Mouse (Mus musculus) cerebellum, adult 18-20 months (tissue): ENCODE data around the gene Tm2d1.
A peak's percentile ranks its signal among the peaks of the same experiment; 100 is the strongest.
"Not testable (repeated sequence)": the region's sequence is repeated elsewhere in the genome, so short reads cannot be mapped to it uniquely, and the experiment has no call there.

Experiments
- DNase-seq, 2 experiments: peaks; one replicate each; pipeline ENCODE4 v3.0.0; 2021

The Tm2d1 gene

DNA sequence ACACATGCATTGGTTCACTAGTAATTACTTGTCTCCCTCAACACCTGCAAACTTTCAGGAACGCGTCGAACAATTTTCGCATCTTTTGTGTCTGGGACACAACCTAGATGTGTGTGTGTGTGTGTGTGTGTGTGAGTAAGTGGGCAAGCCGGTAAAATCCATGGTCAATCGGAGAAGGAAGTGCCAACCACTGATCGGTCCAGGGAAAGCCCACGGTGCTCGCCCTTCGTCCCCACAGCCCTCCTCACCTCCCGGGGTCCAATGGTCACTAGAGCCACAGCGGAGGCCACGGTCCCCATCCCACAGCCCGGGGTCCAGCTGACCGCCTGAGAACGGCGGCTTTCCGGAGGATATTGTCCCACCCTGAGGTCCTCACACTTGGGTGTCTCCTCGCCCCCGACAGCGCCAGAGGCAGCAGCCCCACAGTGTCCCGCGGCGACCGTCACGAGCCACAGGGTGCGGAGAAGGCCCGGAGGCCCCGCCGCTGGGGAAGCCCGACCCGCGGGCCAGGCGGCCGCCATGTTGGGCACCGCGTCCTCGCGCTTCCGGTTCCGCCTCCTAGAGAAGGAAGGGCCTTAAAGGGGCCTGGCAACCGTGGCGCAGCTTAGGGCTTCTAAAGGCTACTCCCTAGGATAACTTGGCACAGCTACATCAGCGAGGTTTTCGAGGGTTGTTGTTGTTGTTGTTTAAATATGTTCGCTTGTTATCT, at the start of gene Tm2d1:
Gene Tm2d1 (minus strand): TSS at position 591 of the 709 bp plus-strand sequence.
- peak; percentile 87 for DNase-seq

DNA sequence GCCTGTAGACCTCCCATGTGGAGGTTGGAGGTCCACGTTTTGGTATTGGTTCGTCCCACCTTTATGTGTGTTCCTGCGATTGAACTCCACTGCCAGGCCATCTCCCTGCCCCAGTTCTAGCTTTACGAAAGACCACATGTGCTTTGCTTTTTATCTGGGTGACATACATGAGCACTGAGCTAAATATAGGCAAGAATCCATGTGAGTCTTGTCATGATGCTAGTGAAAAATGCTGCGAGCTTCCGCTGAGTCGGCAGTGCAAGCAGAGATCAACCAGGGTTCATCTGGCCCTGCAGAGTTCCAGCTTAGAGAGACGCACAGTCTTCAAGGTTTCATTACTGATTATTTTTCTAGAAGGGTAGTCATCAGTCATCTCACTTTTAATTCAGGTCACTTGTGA, 45.3 kb upstream of the Tm2d1 start:
- DNase-seq = no peak

DNA sequence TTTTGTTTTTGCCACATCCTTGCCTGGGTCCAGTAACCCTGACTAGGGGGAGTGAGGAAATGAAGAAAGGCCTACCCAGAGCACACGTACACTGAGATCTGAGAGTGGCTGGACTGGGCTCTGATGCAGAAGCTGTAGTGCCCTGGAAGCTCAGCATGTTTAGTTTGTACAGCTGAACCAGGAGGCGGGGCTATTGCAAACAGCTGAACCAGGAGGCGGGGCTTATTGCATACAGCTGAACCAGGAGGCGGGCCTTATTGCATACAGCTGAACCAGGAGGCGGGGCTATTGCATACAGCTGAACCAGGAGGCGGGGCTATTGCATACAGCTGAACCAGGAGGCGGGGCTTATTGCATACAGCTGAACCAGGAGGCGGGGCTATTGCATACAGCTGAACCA, 32.0 kb upstream of the Tm2d1 start:
- not testable (repeated sequence) for DNase-seq

DNA sequence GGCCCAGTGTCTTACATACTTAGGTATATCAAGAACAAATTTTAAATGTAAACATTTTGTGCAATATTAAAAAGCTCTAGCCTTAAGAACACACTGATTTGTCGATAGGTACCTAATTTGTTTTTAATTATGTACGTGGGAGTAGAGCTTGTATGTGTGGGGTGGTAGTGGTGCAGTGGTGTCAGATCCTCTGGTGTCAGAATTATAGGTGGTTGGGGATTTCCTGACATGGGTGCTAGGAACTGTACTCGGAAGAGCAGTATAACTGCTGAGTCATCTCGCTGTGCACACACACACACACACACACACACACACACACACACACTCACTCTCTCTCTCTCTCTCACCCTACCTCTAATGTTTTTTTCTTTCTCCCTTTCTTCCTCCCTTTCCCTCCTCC, 25.3 kb upstream of the Tm2d1 start:
- no peak for DNase-seq

DNA sequence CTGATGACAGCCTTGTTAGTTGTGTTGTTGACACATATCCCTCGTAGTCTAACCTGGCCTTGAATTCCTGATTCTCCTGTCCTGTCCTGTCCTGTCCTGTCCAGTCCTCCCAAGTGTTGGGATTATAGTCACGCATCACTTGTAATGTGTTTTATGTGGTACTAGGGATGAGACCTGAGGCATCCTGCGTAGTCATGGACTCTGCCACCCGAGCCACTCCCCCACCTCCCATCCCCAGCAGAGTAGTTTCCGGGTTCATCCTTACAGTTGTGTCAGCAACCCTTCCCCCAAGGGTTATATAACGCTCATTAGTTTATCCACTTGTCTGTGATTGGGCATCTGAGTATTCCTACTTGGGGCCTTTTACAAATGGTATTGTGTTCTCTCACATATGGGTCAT, 21.3 kb upstream of the Tm2d1 start:
- no peak for DNase-seq

DNA sequence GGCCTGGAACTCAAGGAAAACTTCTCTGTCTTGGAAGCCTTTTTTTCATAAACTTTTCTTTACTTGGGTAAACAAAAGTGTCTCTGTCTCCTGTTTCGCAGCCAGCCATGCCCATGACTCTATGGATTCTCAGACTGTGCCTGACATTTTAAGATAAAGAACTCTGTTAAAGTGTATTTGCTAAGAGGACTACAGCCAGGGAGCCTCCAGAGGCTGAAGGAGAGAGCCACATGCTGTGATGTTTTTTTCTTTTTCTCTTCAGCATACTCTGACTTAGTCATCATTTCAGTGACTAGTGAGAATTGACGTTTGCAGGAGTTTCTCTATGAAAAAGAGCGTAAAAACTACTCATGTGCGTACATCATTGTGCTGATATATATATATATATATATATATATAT, 20.4 kb upstream of the Tm2d1 start:
- no peak for DNase-seq

DNA sequence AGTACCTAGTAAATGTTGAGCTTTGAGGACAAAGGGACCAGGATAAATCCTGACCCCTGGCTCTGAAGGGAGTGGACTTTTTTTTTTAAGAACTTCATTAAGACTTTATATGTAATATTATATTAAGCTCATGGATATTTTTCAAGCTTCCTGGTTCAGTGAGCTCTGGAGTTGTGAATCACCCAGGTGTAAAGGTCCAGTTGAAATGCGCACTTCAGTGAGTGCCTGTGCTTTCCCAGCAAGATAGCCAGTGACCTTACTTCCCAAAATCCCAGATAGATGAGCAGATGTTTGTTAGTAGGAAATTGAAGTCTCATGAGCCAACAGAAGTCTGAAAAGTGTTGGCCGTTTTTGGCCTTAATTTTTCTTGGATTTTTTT, 18.5 kb upstream of the Tm2d1 start:
- DNase-seq = no peak

DNA sequence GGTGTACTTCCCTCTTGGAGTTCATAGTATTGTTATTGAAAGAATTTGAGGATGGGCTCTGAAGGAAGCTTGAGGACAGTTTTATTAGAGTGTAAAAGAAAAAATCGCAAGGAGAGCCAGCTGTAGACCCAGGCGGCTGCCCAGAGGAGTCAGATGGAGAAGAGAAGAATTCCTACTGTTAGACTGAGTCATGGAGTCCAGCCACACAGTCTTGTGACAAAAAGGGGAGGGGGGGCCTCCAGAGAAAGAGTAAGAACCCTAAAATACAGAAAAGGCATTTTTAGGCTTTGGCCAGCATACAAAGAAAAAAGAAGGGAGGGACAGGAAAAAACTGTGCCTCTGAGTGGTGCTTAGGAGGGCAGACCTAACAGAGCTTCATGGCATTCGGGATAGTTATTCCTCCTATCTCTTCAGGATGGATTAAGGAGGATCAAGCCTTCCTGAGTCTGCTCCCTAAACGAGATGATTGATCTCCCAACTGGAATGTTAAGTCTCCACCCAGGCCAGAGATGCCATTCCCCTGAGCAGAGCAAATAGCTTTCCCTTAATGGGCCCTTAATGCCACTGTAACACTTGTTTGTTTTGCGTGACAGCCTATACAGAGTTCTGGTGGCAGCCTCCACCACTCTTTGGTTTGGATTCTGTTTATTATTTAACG, 17.9 kb upstream of the Tm2d1 start:
- DNase-seq = no peak

DNA sequence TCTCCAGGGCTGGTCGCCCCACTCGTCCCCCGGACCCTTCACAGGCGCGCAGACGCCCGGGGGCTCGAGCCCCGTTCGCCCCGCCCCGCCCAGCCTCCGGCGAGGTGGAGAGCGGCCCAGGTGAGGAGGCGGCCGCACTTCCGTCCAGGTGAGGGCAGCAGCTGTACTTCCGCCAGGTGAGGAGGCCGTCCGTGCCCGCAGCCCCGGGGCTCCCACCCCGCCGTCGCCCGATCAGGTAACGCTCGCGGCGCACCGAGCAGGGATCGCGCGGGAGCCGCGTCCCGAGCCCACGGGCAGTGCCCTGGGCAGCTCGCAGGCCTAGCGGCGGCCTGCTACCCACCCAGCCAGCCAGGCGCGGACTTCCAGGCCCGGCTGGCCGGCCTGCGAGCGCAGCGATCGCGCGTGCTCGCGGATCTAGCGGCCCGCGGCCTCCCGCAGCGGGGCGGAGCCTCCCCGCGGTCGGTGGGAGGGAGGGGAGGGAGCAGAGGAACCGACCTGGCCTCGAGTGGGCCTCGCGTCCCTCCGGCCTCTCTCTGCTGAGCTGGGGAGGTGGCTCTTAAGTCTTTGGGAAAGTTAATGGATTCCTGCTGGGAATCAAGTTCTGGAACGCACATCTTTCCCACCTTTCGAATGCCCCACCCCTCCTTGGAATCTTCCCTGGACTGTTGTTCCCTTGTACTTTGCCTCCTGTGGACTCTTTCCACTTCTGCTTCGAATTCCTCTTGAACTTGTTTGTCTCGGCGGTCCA, 12.8 kb upstream of the Tm2d1 start, which contains the start of gene Patj:
Gene Patj (plus strand): TSS at position 96 of the 748 bp plus-strand sequence.
- peak; percentile 66 to 80 for DNase-seq

DNA sequence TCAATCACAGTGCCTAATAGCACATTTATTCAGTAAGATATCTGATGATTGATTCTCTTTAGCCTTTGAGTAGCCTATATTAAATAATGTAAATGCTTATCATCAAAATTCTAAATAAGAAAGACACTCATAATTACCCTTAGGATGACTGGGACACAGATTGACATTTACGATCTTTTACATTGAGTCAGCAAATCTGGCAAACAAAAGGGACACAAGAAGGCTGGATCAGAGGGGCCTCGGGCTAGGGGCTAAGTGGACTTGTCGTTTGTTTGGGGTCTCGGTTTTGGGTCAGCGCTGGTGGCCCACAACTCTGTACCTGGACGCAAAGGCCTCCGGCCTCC, 12.2 kb upstream of the Tm2d1 start:
- DNase-seq = no peak

DNA sequence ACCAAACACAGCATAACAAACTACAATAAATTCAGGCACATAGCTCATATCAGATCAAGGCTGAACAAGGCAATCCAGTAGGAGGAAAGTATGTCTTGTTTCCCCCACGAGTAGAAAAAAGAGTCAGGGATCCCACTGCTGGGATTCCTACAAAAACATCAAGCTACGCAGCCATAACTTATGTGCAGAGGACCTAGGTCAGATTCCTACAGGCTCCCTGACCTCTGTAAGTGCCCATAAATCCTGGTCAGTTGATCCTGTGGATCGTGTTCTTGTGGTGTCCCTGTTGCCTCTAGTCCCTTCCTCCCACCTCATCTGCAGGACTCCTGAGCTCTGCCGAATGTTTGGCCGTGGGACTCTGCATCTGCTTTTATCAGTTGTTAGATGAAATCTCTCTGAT, 1.9 kb upstream of the Tm2d1 start:
- no peak for DNase-seq

DNA sequence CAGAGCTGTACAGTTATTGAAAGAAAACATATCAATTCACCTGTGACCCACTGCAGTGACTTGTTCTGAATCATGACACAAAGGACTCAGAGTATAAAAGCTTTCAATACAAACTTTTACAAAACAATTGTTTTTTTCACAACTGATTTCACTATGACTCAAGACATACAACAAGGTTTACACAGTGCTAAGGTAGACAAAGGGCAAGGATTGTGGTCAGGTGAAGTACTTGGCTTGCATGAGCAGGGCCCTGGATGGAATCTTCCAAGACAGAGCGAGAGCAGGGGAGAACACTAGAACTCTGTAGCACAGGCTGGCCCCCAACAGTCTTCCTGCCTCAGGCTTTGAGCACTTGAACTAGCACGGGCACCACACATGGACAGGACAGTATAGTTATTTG, 6.2 kb downstream of the Tm2d1 start:
- no peak for DNase-seq

DNA sequence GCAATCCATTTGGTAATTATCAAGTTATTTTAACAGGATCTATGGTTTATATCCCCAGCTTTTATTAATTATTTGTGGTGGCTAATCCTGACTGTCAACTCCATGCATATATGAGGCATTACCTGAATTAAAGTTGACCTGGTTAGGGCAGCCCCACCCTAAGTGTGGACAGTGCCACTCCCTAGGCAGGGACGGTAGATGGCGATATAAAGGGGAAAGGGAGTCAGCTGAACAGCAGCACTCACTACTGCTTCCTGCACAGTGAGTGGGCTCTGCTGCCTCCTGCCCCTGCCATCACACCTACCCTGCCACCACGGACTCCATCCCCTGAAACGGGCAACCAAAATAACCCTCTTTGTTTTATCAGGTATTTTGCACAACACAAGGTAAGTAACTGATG, 7.7 kb downstream of the Tm2d1 start:
- no peak for DNase-seq

DNA sequence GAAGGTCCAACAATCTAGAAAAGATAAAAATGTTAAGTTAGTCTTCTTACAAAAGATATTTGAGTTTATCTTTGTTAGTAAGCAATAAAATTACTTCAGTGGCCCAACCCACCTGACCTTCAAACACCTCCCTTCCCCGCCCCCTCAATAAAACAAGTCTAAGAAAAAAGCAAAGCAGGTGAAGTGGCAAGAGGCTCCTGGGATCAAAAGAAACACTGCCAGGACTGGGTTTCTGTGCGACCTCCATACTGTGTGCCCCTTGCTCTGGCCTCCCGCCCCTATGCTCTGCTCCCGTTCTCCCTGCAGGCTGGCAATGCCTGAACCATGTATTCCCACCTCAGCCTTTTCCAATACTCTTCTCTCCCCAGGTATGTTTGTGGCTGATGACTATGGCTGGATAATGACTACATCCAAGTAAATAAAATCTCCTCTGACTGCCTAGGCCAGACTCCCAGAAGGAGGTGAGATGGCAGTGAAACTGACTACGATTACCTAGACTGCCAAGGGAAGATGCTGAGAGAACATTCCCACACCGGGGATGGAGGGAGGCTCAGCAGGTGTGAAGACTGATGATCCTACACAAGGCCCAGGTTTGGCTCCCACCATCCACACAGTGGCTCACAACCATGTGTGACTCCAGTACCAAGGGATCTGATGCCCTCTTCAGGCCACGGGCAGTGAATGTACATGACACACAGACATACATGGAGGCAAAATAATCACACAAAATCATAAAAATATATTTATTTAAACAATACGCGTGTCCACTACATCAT, 24.9 kb downstream of the Tm2d1 start:
- DNase-seq = no peak

DNA sequence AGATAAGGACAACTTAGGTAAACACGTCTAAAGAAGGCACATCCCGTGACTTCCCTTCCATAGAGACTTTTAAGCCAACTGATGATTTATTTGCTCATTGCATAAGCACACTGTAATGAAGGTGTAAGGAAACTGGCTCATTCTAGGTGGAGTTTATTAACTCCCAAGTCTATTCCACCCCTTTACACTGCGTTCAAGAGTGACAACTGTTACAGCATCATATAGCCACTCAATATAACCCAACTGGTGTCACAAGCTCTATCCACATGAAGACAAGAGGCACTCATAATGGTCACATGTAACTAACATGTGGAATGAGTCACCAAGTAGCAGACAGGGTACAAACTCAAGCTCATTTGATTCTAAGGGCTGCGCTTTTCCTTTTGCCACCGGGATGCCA, 34.5 kb downstream of the Tm2d1 start:
- no peak for DNase-seq

DNA sequence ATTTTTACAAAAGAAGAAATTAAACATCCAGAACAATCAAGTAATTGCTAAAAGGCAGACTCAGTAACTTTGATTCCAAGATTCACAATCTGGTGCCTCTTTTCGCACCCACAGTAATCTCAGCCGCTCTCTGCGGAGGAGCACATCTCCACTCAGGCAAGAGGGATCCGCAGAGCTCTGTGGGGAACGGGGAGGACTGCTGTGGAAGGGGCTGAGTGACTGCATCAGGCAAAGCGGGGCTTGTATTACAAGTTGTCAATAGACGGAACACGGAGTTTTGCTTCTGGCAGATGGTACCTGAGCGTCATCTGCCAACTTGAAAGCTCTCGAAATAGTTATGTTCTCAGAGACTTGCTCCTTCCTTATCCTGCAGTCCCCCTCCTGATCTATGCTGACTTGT, 37.3 kb downstream of the Tm2d1 start:
- no peak for DNase-seq

DNA sequence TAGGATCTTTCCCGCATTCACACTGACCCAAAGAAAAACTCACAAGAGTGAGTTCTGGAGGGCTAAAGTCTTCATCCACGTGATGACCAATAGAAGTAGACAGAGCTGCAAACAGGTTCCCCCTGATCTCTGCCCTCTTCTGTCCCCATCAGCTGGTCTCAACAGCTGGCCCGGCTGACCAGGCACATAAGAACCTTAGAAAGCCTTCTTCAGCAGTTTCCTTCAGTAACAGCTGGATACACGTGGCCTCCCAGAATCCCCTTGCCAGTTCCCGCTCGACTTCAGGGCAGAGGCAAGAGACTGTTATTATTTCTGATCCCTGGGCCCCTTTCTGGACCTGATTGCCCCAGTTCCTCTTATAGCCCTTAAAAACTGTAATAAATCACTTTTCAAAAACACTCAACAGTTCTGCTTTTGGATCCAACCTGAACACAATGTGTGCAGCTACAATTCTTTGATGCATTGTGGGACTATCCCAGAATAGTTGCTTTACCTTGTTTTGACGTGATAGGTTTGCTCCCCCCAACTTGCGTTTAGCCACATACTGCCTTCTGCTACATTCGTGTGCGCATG, 43.0 kb downstream of the Tm2d1 start:
- no peak for DNase-seq

DNA sequence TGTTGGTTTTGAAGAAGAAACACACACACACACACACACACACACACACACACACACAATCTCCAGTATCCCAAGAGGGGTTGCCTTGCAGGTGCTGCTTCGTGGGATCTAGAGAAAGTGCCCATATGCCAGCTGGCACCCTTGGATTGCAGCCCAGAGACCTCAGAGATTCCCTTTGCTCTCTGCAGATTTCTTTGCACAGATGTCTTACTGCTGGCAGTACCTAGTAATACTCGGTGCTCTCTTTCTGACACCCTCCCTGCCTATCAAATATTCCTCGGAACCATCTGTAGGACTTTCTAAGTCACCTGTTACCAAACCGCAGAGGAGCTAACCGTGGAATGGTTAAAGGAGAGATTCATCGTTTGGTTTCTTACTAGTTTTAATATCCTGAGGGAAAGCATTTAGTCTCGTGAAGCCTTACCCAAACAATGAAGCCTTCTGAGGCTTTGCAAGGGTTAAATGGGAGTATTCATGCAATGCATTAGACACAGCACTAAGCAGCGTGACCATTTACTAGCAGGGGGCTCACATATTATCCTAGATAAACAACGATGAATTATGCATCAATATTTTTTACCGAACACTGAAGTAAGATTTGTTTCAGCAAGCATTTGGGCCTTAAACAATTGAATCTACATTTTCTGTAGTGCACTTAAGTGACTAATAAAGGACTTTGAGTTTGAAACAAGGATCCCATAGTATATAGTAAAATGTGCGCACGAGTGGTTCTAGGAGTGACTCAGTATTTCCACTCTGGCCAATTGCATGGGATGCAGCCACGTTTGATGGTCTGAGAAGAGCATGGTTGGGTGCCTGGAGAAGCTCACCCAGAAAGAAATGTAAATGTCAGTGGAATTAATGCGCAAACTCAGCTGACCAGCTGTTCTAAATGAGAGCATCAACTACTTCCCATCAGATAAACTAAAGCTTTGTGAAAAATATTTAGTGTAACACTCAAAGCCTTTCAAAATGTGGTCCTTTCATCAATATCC, 44.2 kb downstream of the Tm2d1 start:
- DNase-seq = no peak

DNA sequence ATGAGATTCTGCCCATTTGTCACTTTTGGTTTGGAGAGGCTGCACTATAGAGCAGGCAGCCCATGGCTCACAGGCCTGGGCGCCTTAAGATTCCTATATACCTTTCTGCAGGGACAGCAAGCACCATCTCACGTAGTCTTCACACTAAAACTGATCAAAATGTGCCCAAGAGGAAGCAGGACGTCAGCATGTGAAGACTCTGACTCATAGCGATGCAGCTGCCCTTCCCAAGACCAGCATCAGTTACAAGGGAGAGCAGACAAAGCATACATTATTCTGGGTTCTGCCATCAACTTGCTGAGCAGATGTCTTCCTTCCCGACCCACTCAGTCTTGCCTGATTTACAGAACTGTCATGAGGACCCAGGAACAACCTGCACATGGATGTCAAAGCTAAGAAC, 45.9 kb downstream of the Tm2d1 start:
- DNase-seq = no peak

DNA sequence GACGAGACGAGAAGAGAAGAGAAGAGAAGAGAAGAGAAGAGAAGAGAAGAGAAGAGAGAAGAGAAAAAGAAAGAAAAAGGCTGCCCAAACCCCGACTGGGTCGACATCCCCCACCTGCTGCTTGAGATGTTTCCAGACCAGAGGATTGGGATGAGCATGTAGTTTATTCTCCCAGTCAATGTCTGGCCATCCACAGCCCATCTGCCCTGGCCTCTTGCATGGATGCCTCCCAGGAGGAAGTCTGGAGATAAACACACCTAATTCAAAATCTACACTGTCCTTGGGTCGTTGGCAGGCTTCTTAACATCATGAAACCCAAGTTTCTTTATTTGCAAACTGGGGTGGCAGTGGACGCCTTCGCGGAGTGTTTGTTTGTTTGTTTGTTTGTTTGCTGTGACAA, 47.4 kb downstream of the Tm2d1 start:
- no peak for DNase-seq

DNA sequence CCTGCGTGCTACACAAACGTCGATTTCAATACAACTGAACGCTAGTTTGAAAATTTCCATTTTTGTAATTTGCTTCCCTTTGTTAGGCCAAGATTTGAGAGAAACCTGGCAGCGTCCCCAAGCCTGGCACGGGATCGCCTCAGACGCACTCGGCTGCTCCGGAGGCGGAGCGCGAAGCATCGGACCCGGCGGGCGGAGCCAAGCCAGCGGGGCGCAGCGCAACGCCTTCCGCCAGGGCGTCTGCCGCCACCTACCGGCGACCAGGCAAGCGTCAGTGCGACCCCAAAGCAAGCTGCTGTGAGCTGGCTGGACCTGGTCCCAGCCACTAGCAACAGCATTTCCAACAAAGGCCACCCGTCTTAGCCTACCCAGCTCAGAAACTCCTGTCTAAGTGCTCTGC, 60.9 kb downstream of the Tm2d1 start:
- DNase-seq = peak; percentile 92 to 97
